Mouse (Mus musculus) liver, embryonic 13.5 days (tissue): ENCODE results near the gene Olfr1469. TPM values are rescaled to one million over a fixed set of nuclear protein-coding genes. Genes with fewer than 3 reads are reported as not detected.
"Not testable (repeated sequence)": the region's sequence is repeated elsewhere in the genome, so short reads cannot be mapped to it uniquely, and the experiment has no call there.

Experiments used
- ATAC-seq: fragments of 200-750 bp; cut with Nextera tagmentation; 2 replicates; pipeline ENCODE4 v1.8.0; 2017; ENCODE audit warnings: low read depth, mild to moderate bottlenecking, moderate number of reproducible peaks, moderate library complexity
- DNase-seq: peaks from one replicate; pipeline ENCODE4 v3.0.0; 2022
- H3K27ac ChIP-seq: fragments of 300-500 bp; sonication (generic); 2 replicates; pipeline ENCODE4 v1.5.1; 2015; ENCODE audit warnings: moderate library complexity, mild to moderate bottlenecking, inconsistent platforms
- H3K27me3 ChIP-seq: fragments of 300-500 bp; sonication (generic); 2 replicates; pipeline ENCODE4 v1.6.1; 2015; ENCODE audit warnings: mild to moderate bottlenecking, inconsistent platforms
- H3K36me3 ChIP-seq: fragments of 300-500 bp; sonication (generic); 2 replicates; pipeline ENCODE4 v1.6.1; 2015; ENCODE audit warnings: mild to moderate bottlenecking, inconsistent platforms
- H3K4me1 ChIP-seq: fragments of 300-500 bp; sonication (generic); replicated peaks from 2 replicates; pipeline ENCODE4 v1.6.1; 2015; ENCODE audit warnings: inconsistent platforms
- H3K4me2 ChIP-seq: fragments of 300-500 bp; sonication (generic); 2 replicates; pipeline ENCODE4 v1.6.1; 2015; ENCODE audit warnings: inconsistent platforms, mild to moderate bottlenecking, moderate library complexity
- H3K4me3 ChIP-seq: fragments of 300-500 bp; sonication (generic); replicated peaks from 2 replicates; pipeline ENCODE4 v1.5.1; 2015; ENCODE audit warnings: mild to moderate bottlenecking, inconsistent platforms
- H3K9ac ChIP-seq: fragments of 300-500 bp; sonication (generic); 2 replicates; pipeline ENCODE4 v1.6.1; 2015; ENCODE audit warnings: mild to moderate bottlenecking, inconsistent platforms
- H3K9me3 ChIP-seq: fragments of 300-500 bp; sonication (generic); replicated peaks from 2 replicates; pipeline ENCODE4 v1.6.1; 2016; ENCODE audit warnings: inconsistent platforms
- WGBS: fragments of 180-500 bp; shearing (Covaris S2); methylation state at CpG from one replicate; pipeline ENCODE4 v1.1.7; 2015; ENCODE audit not compliant: insufficient replicate concordance; 5-methylcytosine and 5-hydroxymethylcytosine counted together
- polyA plus RNA-seq: library from polyadenylated mRNA; unstranded; fragments of >200 nt; fragmentation: Nextera tagmentation; extraction: Ambion mirVana; gene quantifications from 2 replicates; pipeline ENCODE4 v1.2.1, GENCODE M21; 2015

The Olfr1469 gene
- polyA plus RNA-seq = not detected in 2 replicates

DNA sequence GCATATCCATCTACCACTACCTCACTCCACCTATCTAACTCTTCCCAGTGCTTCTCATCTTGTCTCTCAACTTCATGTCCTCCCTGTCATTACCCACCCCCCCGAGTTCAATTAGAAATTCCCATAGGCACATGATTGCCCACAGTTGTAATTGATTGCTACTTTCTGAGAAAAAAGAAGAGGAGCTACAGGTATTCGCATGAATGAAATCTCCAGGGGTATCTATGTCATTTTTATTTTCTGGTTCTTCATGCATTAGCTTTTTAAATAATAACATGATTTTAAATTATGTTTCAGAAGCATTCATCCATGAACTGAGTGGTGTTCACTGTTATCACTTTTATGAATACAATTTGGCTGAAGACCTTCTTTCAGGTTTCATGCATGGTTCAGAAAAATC lies at the start of gene Olfr1469:
TSS of gene Olfr1469 (plus strand) at position 301 of the 400 bp plus-strand sequence.
- Histone ChIP-seq H3K27ac (no peak within 1 kb of the TSS), H3K4me1 (no peaks in the 10 kb centered on the region), H3K4me2 (no peak within 1 kb of the TSS), H3K9me3 (no peaks in the 10 kb centered on the region), H3K27me3 (no peaks in the 10 kb centered on the region), H3K9ac (no peak within 1 kb of the TSS), H3K36me3 (no peaks in the 10 kb centered on the region), H3K4me3 (no peak within 1 kb of the TSS)
- 44% methylated on average over 2 of the region's 2 CpGs for WGBS
- ATAC-seq (no peak), DNase-seq (no peak)

DNA sequence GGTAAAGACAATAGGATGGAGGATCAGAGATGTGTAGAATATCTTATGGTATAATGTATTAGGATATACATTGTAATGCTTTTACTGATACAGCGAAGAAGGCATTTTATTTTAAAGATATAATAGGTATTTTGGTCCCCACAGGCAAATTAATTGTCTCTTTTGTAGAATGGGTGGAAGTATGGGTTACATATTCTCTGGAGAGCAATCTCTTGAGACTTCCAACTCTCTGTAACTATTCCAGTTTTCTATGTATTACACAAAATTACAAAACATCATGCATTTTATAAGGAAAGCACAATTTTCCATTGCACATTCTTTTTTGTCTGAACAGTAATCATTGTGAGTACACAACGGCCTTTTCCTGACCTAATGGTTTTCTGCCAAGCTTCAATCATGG lies 45.7 kb upstream of the Olfr1469 start, which contains the start of gene Olfr1467:
TSS of gene Olfr1467 (plus strand) at position 301 of the 400 bp plus-strand sequence.
- no peak within 1 kb of the TSS for H3K27ac ChIP-seq
- H3K36me3 ChIP-seq = no peaks in the 10 kb centered on the region
- ATAC-seq (no peak), DNase-seq (no peak)
- WGBS = 47% methylated on average over 2 of the region's 2 CpGs
- no peak within 1 kb of the TSS for H3K4me3 ChIP-seq
- no peaks in the 10 kb centered on the region for H3K27me3 ChIP-seq
- H3K9ac ChIP-seq = no peak within 1 kb of the TSS
- H3K4me1 ChIP-seq = no peaks in the 10 kb centered on the region
- peaks cover 5% of the 10 kb centered on the region; the same call in 1 of the 2 replicates for H3K9me3 ChIP-seq
- no peak within 1 kb of the TSS for H3K4me2 ChIP-seq

DNA sequence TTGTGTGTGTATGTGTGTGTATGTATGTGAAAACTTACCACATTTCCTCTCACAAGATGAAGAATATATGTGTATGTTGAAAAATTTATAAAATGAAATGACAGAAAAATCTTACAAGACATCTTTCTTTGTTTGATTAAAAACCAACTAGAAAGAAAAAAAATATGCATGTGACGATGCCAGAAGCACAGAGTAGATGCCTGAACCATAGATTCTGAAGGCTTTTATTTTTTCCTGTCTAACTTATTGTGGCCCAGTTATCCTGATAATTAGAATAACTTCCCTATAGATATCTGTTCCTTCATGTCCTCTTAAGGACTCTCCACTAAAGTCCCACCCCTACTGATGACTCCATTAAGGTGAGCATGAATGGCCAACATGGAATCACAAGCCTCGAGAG lies 35.5 kb downstream of the Olfr1469 start, which contains the start of gene Olfr1471:
TSS of gene Olfr1471 (plus strand) at position 301 of the 400 bp plus-strand sequence.
- H3K27me3 ChIP-seq, H3K36me3 ChIP-seq, H3K9me3 ChIP-seq, H3K4me2 ChIP-seq, ATAC-seq, H3K4me3 ChIP-seq, H3K27ac ChIP-seq, H3K4me1 ChIP-seq, H3K9ac ChIP-seq, DNase-seq: not testable (repeated sequence)
- 42% methylated on average over 2 of the region's 2 CpGs for WGBS

DNA sequence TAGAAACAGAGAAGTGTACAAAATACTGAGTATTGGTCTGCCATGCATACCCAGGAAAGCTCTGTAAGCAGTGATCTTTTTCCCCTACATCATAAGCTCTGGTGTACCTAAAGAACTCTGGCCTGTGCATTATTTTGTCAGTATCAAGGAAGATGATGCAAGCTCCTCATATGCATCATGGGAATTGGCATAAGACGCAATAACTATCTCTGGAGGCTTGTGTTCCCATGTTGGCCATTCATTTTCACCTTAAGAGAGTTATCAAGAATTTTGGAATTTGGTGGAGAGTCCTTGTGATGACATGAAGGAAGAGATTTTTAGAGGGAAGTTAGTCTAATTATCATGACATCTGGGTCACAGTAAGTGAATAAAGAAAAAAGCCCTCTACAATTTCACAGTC lies 48.3 kb downstream of the Olfr1469 start, which contains the start of gene Olfr1472:
TSS of gene Olfr1472 (minus strand) at position 101 of the 400 bp plus-strand sequence.
- Histone ChIP-seq H3K4me3 (no peak within 1 kb of the TSS), H3K9ac (no peak within 1 kb of the TSS), H3K4me1 (no peaks in the 10 kb centered on the region), H3K9me3 (no peaks in the 10 kb centered on the region), H3K36me3 (no peaks in the 10 kb centered on the region), H3K4me2 (no peak within 1 kb of the TSS), H3K27me3 (no peaks in the 10 kb centered on the region), H3K27ac (no peak within 1 kb of the TSS)
- DNase-seq = no peak
- ATAC-seq = no peak
- 31% methylated on average over 1 of the region's 1 CpGs for WGBS

Other genes starting within 250 kb of the Olfr1469 start
- not detected in 2 replicates for gene Olfr1461, start 244.8 kb upstream of the Olfr1469 start, polyA plus RNA-seq
- gene Olfr1462, start 222.1 kb upstream of the Olfr1469 start, polyA plus RNA-seq = not detected in 2 replicates
- not detected in 2 replicates for gene Olfr1463, start 176.5 kb upstream of the Olfr1469 start, polyA plus RNA-seq
- gene Olfr1465, start 92.3 kb upstream of the Olfr1469 start, polyA plus RNA-seq = not detected in 2 replicates
- not detected in 2 replicates for gene Olfr1466, start 69.0 kb upstream of the Olfr1469 start, polyA plus RNA-seq
- gene Olfr1467, start 45.6 kb upstream of the Olfr1469 start, polyA plus RNA-seq = not detected in 2 replicates
- gene Olfr1471, start 35.6 kb downstream of the Olfr1469 start, polyA plus RNA-seq = not detected in 2 replicates
- not detected in 2 replicates for gene Olfr1472, start 48.2 kb downstream of the Olfr1469 start, polyA plus RNA-seq
- not detected in 2 replicates for gene Olfr1474, start 61.7 kb downstream of the Olfr1469 start, polyA plus RNA-seq
- gene Olfr1475, start 72.3 kb downstream of the Olfr1469 start, polyA plus RNA-seq = not detected in 2 replicates
- not detected in 2 replicates for gene Olfr1477, start 92.7 kb downstream of the Olfr1469 start, polyA plus RNA-seq
- gene Olfr1480, start 120.1 kb downstream of the Olfr1469 start, polyA plus RNA-seq = not detected in 2 replicates
- gene Olfr1484, start 175.7 kb downstream of the Olfr1469 start, polyA plus RNA-seq = not detected in 2 replicates
- gene Olfr1487, start 209.5 kb downstream of the Olfr1469 start, polyA plus RNA-seq = not detected in 2 replicates
- not detected in 2 replicates for gene Olfr1489, start 223.8 kb downstream of the Olfr1469 start, polyA plus RNA-seq
- gene Olfr1490, start 243.2 kb downstream of the Olfr1469 start, polyA plus RNA-seq = not detected in 2 replicates